Mouse (Mus musculus) embryonic facial prominence, embryonic 12.5 days (tissue): ENCODE data around the gene Arhgdib. TPM values are rescaled to one million over a fixed set of nuclear protein-coding genes. Genes with fewer than 3 reads are reported as not detected.

ENCODE experiments used
- ATAC-seq: fragments of 200-750 bp; cut with Nextera tagmentation; 2 replicates; pipeline ENCODE4 v1.8.0; 2017; ENCODE audit not compliant: insufficient number of reproducible peaks, insufficient read depth, low FRiP score, low TSS enrichment
- H3K27ac ChIP-seq: fragments of 300-500 bp; sonication (generic); 2 replicates; pipeline ENCODE4 v1.5.1; 2016; ENCODE audit warnings: mild to moderate bottlenecking
- H3K27me3 ChIP-seq: fragments of 300-500 bp; sonication (generic); 2 replicates; pipeline ENCODE4 v1.6.1; 2016; ENCODE audit warnings: mild to moderate bottlenecking, moderate library complexity
- H3K36me3 ChIP-seq: fragments of 300-500 bp; sonication (generic); 2 replicates; pipeline ENCODE4 v1.6.1; 2016; ENCODE audit warnings: mild to moderate bottlenecking
- H3K4me1 ChIP-seq: fragments of 300-500 bp; sonication (generic); 2 replicates; pipeline ENCODE4 v1.6.1; 2016
- H3K4me2 ChIP-seq: fragments of 300-500 bp; sonication (generic); replicated peaks from 2 replicates; pipeline ENCODE4 v1.6.1; 2016; ENCODE audit warnings: mild to moderate bottlenecking, moderate library complexity
- H3K4me3 ChIP-seq: fragments of 300-500 bp; sonication (generic); 2 replicates; pipeline ENCODE4 v1.5.1; 2016; ENCODE audit warnings: mild to moderate bottlenecking
- H3K9ac ChIP-seq: fragments of 300-500 bp; sonication (generic); 2 replicates; pipeline ENCODE4 v1.6.1; 2016; ENCODE audit warnings: mild to moderate bottlenecking, moderate library complexity
- H3K9me3 ChIP-seq: fragments of 300-500 bp; sonication (generic); 2 replicates; pipeline ENCODE4 v1.6.1; 2016; ENCODE audit warnings: mild to moderate bottlenecking, moderate library complexity
- WGBS: fragments of 180-500 bp; shearing (Covaris S2); methylation state at CpG from one replicate; pipeline ENCODE4 v1.1.7; 2016; 5-methylcytosine and 5-hydroxymethylcytosine counted together
- polyA plus RNA-seq: library from polyadenylated mRNA; unstranded; fragments of >200 nt; fragmentation: Nextera tagmentation; extraction: Ambion mirVana; gene quantifications from 2 replicates; pipeline ENCODE4 v1.2.1, GENCODE M21; 2016

The Arhgdib gene
- polyA plus RNA-seq, 1 experiment from 2014 or later: 58.5 TPM

DNA sequence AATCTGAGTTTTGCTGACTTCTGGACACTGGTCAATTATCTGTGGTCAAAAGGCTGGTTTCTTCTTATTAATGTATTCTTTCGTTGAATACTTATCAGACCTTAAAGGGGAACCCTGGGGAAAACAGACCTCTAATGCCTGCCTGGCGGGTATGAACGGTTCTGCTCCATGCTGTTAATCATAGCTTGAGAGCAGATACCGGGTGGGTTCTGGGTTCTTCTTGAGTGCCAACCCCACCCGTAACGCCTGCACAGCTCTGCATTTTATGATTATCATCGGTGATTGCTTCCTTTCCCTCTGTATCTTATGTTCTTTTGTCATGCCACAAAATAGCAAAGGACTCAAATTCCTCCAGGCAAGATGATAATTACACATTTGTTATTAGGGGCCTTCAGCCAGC is 7.6 kb downstream of the Arhgdib start:
- no peaks in the 10 kb centered on the region for H3K36me3 ChIP-seq
- ATAC-seq: no peak
- 83% methylated on average over 7 of the region's 7 CpGs for WGBS

DNA sequence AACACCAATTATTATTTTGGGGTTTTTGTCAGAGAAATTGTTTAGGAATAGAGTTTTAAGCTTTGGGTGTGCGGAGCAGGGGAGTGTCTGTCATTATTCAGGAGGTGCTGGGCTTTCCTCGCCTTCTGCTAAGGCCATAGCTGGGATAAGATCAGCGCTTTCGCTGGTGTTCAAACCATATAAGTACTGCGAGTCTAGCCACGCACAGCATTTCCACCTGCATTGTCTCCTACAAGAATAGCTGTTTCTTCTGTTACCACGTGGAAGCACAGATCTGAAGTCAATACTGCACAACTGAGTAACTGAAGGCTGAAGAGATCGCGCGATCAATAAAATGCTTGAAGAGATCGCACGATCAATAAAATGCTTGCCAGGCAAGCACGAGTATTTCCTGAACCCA is 10.5 kb downstream of the Arhgdib start:
- peak overlapping the region; percentile 56 for H3K27ac ChIP-seq
- peaks cover 3% of the 10 kb centered on the region for H3K4me1 ChIP-seq
- no peak overlapping the region for H3K9ac ChIP-seq
- WGBS: 83% methylated on average over 13 of the region's 13 CpGs
- H3K9me3 ChIP-seq: no peaks in the 10 kb centered on the region
- H3K4me2 ChIP-seq: no peak overlapping the region
- no peak for ATAC-seq
- no peak overlapping the region for H3K4me3 ChIP-seq
- no peaks in the 10 kb centered on the region for H3K27me3 ChIP-seq
- H3K36me3 ChIP-seq: no peaks in the 10 kb centered on the region

More for the DNA sequence above, 7.6 kb downstream of the Arhgdib start:
- H3K27me3 ChIP-seq: no peaks in the 10 kb centered on the region
- H3K9ac ChIP-seq: no peak overlapping the region
- H3K27ac ChIP-seq: no peak overlapping the region
- H3K4me3 ChIP-seq: no peak overlapping the region
- H3K4me1 ChIP-seq: no peaks in the 10 kb centered on the region; the same call in 1 of the 2 replicates
- H3K4me2 ChIP-seq: no peak overlapping the region
- no peaks in the 10 kb centered on the region for H3K9me3 ChIP-seq

DNA sequence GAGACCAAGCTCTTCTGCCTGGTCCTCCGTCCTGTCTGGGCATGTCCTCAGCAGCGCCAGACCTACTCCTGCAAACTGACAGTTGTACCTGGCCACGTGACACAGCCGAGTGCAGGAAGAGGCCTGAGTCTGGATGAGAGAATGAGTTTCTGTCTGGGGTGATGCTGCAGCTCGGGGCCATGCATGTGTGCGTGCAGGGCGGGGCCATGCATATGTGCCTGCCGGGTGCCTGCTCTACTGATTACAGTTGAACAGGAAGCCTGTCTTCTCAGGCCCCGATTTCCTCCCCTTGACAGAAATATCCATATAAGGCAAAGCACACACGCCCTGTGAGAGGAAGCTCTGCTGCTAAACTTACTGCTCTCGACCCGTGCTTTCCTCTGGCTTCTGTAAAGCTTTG is 11.0 kb downstream of the Arhgdib start:
- ATAC-seq: peak; percentile 81
- peak overlapping the region; percentile 26; the same call in 1 of the 2 replicates for H3K4me2 ChIP-seq
- peaks cover 3% of the 10 kb centered on the region for H3K4me1 ChIP-seq
- no peak overlapping the region for H3K4me3 ChIP-seq
- H3K9me3 ChIP-seq: no peaks in the 10 kb centered on the region
- H3K27me3 ChIP-seq: no peaks in the 10 kb centered on the region
- peak overlapping the region; percentile 56 for H3K27ac ChIP-seq
- no peaks in the 10 kb centered on the region for H3K36me3 ChIP-seq
- 24% methylated on average over 12 of the region's 12 CpGs for WGBS
- no peak overlapping the region for H3K9ac ChIP-seq

DNA sequence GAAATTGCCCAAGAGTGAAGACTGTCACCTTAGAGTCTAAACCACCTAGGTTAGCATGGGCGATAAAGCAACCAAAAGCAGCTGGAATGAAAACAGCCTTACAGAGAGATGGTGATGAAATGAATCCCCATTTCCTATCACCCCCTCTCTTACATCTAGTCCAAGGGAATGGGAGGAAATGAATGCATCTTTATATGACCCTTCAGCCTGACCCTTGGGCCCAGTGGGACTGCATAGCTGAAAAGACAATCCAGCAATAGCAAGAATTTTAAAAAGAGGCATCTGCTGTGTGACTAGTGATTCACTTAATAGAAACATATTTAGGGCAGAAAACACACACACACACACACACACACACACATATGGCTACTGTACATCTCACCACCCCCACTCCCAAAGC is 14.1 kb downstream of the Arhgdib start:
- WGBS: 72% methylated on average over 1 of the region's 1 CpGs
- H3K9me3 ChIP-seq: no peaks in the 10 kb centered on the region
- H3K9ac ChIP-seq: no peak overlapping the region
- H3K27me3 ChIP-seq: no peaks in the 10 kb centered on the region
- H3K36me3 ChIP-seq: no peaks in the 10 kb centered on the region
- no peak for ATAC-seq
- H3K4me2 ChIP-seq: no peak overlapping the region
- H3K4me3 ChIP-seq: no peak overlapping the region
- H3K4me1 ChIP-seq: peaks cover 3% of the 10 kb centered on the region
- H3K27ac ChIP-seq: no peak overlapping the region

DNA sequence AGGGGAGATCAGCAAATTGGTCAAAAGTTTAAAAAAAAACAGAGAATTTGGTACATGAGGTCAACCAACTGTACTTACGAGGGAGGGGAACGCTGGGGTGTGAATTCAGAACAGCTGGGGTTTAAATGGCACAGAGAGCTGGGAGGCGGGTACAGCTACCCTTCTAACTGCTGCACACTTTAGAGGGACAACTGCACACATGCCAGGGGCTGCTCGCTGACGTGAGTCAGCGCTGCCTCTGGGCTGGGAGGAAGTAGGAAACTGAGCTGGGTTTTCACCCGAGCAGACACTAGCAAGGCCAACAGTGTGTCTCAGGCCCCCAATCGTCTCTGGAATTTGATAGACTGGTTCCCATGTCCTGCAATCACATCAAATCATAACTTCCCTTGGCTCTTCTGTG is 16.6 kb downstream of the Arhgdib start:
- Histone ChIP-seq H3K9me3 (no peaks in the 10 kb centered on the region), H3K36me3 (no peaks in the 10 kb centered on the region), H3K27ac (no peak overlapping the region), H3K27me3 (no peaks in the 10 kb centered on the region), H3K4me2 (no peak overlapping the region), H3K4me3 (no peak overlapping the region), H3K4me1 (peaks cover 3% of the 10 kb centered on the region; the same call in 1 of the 2 replicates), H3K9ac (no peak overlapping the region)
- ATAC-seq: no peak
- 48% methylated on average over 8 of the region's 8 CpGs for WGBS

DNA sequence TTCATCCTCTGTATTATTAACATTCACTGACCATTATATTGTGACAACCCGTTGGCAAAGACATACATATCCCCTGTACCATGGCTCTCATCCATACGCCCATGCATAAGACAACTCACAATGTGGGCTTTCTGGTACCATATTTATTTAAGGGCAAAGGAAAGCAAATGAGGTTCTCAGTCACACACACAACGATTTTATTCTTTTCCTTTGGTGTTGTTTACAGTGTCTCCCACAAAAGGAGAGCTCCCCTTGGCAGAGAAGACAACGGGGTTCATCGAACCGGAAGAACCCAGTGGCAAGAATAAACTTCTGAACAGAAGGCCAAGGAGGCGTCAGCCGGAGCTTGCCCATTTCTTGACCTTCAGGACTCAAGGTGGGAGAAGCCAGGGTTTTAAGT is 18.2 kb downstream of the Arhgdib start, which contains the start of gene Pde6h:
Gene Pde6h, plus strand, starts transcription at position 301 of the 400 bp plus-strand sequence.
- WGBS: 92% methylated on average over 8 of the region's 8 CpGs
- no peak for ATAC-seq

DNA sequence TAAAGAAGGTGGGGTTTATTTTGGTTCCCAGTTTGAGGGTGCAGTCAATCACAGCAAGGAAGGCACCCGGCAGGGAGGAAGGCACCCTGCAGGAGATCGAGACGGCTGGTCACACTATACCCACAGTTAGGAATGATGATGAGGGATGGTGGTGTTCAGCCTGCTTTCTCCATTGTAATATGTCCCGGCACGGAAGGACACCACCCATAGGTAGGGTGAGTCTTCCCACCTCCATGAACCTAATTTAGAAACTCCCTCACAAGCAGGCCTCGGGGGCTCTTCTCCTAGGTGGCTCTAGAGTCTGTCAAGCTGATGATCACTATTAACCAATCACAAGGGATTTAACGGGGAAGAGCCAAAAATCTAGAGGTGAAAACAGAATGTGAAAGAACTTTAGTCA is 18.8 kb downstream of the Arhgdib start:
- H3K36me3 ChIP-seq: no peaks in the 10 kb centered on the region
- no peak overlapping the region for H3K9ac ChIP-seq
- WGBS: 91% methylated on average over 7 of the region's 7 CpGs
- H3K27ac ChIP-seq: no peak overlapping the region
- no peak overlapping the region for H3K4me2 ChIP-seq
- no peak for ATAC-seq
- peaks cover 2% of the 10 kb centered on the region; the same call in 1 of the 2 replicates for H3K4me1 ChIP-seq
- no peaks in the 10 kb centered on the region for H3K27me3 ChIP-seq
- no peaks in the 10 kb centered on the region for H3K9me3 ChIP-seq
- H3K4me3 ChIP-seq: no peak overlapping the region

More for the DNA sequence above, 18.2 kb downstream of the Arhgdib start, which contains the start of gene Pde6h:
- Histone ChIP-seq H3K4me2 (no peak within 1 kb of the TSS), H3K36me3 (no peaks in the 10 kb centered on the region), H3K27ac (no peak within 1 kb of the TSS), H3K9ac (no peak within 1 kb of the TSS), H3K9me3 (no peaks in the 10 kb centered on the region), H3K4me3 (no peak within 1 kb of the TSS), H3K27me3 (no peaks in the 10 kb centered on the region), H3K4me1 (no peaks in the 10 kb centered on the region)

DNA sequence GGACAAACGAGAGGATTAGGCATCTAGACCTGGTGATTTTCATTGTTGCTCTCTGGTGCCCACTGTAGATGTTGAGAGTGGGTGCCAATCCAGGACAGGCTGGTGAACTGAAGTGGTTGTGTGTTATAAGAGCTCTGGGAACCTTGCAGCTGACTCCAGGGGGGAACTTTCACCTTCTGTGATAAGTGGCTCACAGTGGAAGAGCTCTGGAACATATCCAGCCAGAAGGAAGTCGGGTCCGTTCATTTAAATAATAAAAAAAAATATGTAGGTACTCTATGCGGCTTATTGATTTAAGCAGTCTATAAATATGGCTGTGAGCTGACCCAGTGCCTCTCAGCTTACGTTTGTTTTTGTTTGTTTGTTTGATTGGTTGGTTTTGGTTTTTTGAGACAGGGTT is 19.6 kb downstream of the Arhgdib start, which contains the start of gene Erp27:
Gene Erp27, minus strand, starts transcription at position 101 of the 400 bp plus-strand sequence.
- 80% methylated on average over 5 of the region's 5 CpGs for WGBS
- Histone ChIP-seq H3K4me2 (no peak within 1 kb of the TSS), H3K9me3 (no peaks in the 10 kb centered on the region), H3K36me3 (no peaks in the 10 kb centered on the region), H3K27me3 (no peaks in the 10 kb centered on the region), H3K4me3 (no peak within 1 kb of the TSS), H3K4me1 (peaks cover 4% of the 10 kb centered on the region; the same call in 1 of the 2 replicates), H3K9ac (no peak within 1 kb of the TSS), H3K27ac (no peak within 1 kb of the TSS)
- no peak for ATAC-seq

DNA sequence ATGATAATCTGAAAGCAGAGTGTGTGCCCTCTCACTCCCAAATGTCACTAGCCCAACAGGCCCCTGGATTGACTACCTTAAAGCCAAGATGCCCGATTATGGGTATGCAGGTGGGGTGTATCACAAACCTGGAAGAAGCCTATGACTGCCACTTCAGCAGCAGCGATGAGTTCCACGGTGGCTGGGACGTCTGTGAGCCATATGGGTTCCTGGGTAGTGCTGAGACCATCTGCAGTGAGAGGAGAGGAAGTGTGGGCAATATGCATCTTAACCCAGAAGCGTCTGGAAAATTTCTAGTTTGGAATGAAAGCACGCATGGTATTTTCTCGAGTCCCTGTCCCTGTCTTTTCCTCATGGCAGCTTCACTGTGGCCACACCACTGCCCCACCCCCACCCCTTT is 20.1 kb downstream of the Arhgdib start:
- Histone ChIP-seq H3K9ac (no peak overlapping the region), H3K4me1 (peaks cover 4% of the 10 kb centered on the region; the same call in 1 of the 2 replicates), H3K27me3 (no peaks in the 10 kb centered on the region), H3K9me3 (no peaks in the 10 kb centered on the region), H3K27ac (no peak overlapping the region), H3K4me3 (no peak overlapping the region), H3K36me3 (no peaks in the 10 kb centered on the region), H3K4me2 (no peak overlapping the region)
- no peak for ATAC-seq
- 69% methylated on average over 7 of the region's 7 CpGs for WGBS

DNA sequence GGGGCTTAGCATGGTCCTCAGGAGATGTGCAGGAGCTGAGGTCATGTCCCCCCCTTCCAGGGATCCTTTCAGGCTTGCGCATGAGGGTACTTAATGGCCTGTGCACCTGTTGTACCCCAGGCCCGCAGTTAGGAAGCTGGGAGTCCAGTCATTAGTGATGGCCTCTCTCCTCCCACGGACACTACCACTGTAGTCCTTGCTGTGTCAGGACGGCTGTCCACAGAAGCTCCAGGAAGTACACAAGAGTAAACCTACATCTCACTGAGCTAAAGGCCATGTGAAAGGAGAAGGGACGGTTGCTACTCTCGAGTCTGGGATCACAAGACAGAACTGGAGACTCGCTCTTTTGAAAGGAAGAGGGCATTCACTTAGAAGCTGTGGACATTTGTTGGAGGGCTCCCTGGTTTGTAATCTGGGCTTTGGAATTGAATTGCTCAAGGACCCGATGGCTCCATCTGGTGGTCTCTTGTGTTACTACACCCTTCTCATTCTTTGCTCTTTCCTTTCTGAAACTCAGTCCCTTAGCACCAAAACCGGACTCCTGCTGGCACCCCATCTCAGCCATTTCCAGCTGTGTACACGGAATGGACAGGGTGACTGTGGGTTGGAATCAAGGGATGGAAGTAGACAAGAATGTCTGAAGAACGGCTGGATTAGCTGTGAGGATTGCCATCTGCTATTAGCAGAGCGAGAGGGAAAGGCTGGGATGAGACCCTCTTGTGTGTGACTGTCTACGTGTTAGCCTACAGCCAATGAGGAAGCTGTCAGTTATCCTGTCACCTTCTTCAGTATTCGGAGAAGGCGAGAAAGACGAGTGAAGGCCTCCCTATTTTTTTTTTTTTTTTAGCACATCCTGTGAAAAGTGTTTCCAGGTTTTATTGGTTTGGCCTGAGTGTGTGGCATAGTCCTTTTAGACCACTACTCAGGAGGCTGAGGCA is 21.1 kb downstream of the Arhgdib start:
- H3K9me3 ChIP-seq: no peaks in the 10 kb centered on the region
- 0 out of 2 replicates have a peak, but pooled peaks have one; percentile 49 for ATAC-seq
- H3K9ac ChIP-seq: no peak overlapping the region
- H3K27me3 ChIP-seq: no peaks in the 10 kb centered on the region
- H3K4me2 ChIP-seq: no peak overlapping the region
- H3K36me3 ChIP-seq: no peaks in the 10 kb centered on the region
- H3K27ac ChIP-seq: no peak overlapping the region
- 49% methylated on average over 16 of the region's 16 CpGs for WGBS
- H3K4me3 ChIP-seq: no peak overlapping the region
- H3K4me1 ChIP-seq: peaks cover 4% of the 10 kb centered on the region; the same call in 1 of the 2 replicates

DNA sequence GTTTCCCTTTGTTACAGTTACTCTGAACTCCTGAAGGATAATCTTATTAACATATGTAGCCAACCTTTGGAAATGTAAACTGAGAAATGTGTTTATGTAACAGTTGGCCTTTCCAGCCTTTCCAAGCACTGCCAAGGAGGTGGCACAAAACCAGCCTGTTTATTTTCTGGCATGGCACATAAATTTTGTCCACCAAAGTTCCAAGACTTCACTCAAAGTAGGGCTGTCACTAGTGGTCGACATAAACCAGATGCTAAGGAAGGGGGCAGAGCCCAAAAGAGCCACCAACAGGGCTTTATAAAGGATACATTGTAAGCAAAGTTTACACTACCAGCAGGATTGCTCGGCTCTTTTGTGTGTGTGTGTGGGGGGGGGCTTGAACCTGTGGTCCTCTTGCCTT is 23.8 kb downstream of the Arhgdib start:
- Histone ChIP-seq H3K4me2 (no peak overlapping the region), H3K36me3 (no peaks in the 10 kb centered on the region), H3K4me1 (peaks cover 17% of the 10 kb centered on the region), H3K9ac (no peak overlapping the region), H3K9me3 (no peaks in the 10 kb centered on the region), H3K27ac (peak overlapping the region; percentile 11; the same call in 1 of the 2 replicates), H3K4me3 (no peak overlapping the region), H3K27me3 (no peaks in the 10 kb centered on the region)
- 9% methylated on average over 2 of the region's 2 CpGs for WGBS
- ATAC-seq: no peak
